Mouse (Mus musculus): ENCODE measurements around the gene Dzip1. TPM values are rescaled to one million over a fixed set of nuclear protein-coding genes. Genes with fewer than 3 reads are reported as not detected.

The Dzip1 gene
- polyA plus RNA-seq, 1 experiment from 2014 or later: 2.8 TPM

DNA sequence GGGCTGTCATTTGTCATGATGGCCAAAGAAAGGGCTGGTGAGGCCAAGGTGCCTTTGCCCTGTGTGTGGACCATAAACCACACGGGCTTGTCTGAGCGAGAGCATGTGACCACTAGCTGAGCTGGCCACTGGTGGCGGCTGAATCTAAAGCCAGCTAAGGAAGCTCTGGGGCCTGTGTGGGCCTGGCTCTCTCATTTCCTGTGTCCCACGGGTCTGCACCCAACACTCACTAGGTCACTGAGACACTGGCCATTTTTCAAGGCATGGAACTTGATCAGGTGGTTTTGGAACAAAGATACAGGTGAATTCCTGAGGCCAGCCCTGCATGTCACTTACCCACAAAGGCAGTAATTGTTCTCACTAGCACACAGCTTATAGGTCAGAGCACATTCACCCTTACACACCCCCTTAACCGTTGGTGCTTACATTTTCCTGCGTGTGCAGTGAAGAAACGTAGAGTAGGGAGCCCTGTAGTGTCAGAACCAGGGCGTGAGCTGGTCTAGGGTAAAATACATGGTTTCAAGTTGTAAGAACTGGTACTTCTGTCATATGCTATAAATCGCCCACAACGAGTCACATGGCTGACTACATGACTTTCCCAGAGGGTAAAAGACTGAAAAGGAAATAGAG lies 50.4 kb downstream of the Dzip1 start:
- Histone ChIP-seq H3K4me3 (ENCODE audit: low read depth, low read length) (no peak overlapping the region), H3K27me3 (ENCODE audit: control insufficient read depth, insufficient read depth, low read length) (no peaks in the 10 kb centered on the region), H3K9ac (ENCODE audit: low read length) (no peak overlapping the region), H3K27ac (replicated peaks) (no peak overlapping the region), H3K9me3 (ENCODE audit: control insufficient read depth, low read length) (no peaks in the 10 kb centered on the region), H3K4me1 (replicated peaks; ENCODE audit: control insufficient read depth, insufficient read depth) (no peaks in the 10 kb centered on the region), H3K36me3 (ENCODE audit: control insufficient read depth, insufficient read depth, low read length) (peaks cover 5% of the 10 kb centered on the region; the same call in 1 of the 2 replicates), H3K4me2 (replicated peaks; ENCODE audit: low read depth) (no peak overlapping the region)
- 62% methylated on average over 10 of the region's 10 CpGs for WGBS
- TF ChIP-seq EP300 (optimal IDR thresholded peaks at IDR 0.05) (no peak), CTCF (IDR thresholded peaks at IDR 0.05; ENCODE audit: low read depth) (no peak)
- no peak for DNase-seq (ENCODE audit: low spot score)
- no peak for ATAC-seq (ENCODE audit: low FRiP score, low TSS enrichment)

DNA sequence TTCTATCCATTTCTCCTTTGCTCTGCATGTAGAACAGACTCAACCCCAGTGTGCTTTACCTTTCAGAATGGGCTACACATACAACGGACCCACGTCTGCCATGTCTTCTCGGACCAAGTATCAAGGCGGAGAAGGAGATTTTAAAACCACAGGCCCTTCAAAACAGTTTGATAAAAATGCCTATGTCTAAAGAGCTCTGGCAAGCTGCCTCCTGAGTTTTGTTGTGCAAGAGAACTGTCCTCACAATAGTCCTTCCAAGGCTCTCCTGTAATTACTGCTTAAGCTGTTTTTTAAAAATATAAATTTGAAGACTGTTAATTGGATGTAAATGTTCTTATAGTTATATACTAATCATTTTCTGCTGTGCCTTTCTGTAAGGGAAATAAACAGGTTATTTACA lies 51.1 kb downstream of the Dzip1 start:
- TF ChIP-seq EP300 (optimal IDR thresholded peaks at IDR 0.05) (no peak), CTCF (IDR thresholded peaks at IDR 0.05; ENCODE audit: low read depth) (no peak)
- WGBS: 96% methylated on average over 4 of the region's 4 CpGs
- H3K9me3 ChIP-seq (ENCODE audit: control insufficient read depth, low read length): no peaks in the 10 kb centered on the region
- no peaks in the 10 kb centered on the region for H3K4me1 ChIP-seq (replicated peaks; ENCODE audit: control insufficient read depth, insufficient read depth)
- no peak for DNase-seq (ENCODE audit: low spot score)
- H3K4me3 ChIP-seq (ENCODE audit: low read depth, low read length): no peak overlapping the region
- no peak overlapping the region for H3K27ac ChIP-seq (replicated peaks)
- peaks cover 3% of the 10 kb centered on the region; the same call in 1 of the 2 replicates for H3K36me3 ChIP-seq (ENCODE audit: control insufficient read depth, insufficient read depth, low read length)
- no peak overlapping the region for H3K4me2 ChIP-seq (replicated peaks; ENCODE audit: low read depth)
- ATAC-seq (ENCODE audit: low FRiP score, low TSS enrichment): no peak
- H3K27me3 ChIP-seq (ENCODE audit: control insufficient read depth, insufficient read depth, low read length): no peaks in the 10 kb centered on the region
- no peak overlapping the region for H3K9ac ChIP-seq (ENCODE audit: low read length)

DNA sequence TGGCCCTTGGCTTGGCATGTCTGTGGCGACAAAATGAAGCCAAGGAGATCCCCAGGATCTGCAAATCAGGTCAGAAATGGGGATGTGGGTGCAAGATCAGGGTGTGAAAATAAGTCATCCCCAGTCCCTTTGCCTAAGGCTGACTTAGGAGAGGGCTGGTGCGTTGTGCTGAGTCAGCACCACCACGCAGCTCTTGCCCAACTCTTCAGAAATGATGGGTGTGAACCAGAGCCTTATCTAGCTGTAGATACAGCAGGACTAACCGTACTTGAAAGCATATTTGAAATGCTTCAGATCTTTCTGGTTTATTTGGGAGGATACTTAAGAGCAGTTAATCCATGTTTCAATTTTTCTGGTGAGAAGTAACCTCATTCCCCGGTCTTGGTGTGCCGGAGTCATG lies 55.5 kb downstream of the Dzip1 start:
- Histone ChIP-seq H3K36me3 (ENCODE audit: control insufficient read depth, insufficient read depth, low read length) (no peaks in the 10 kb centered on the region), H3K4me3 (ENCODE audit: low read depth, low read length) (no peak overlapping the region), H3K27ac (replicated peaks) (no peak overlapping the region), H3K27me3 (ENCODE audit: control insufficient read depth, insufficient read depth, low read length) (no peaks in the 10 kb centered on the region), H3K4me2 (replicated peaks; ENCODE audit: low read depth) (no peak overlapping the region), H3K9ac (ENCODE audit: low read length) (no peak overlapping the region), H3K4me1 (replicated peaks; ENCODE audit: control insufficient read depth, insufficient read depth) (no peaks in the 10 kb centered on the region), H3K9me3 (ENCODE audit: control insufficient read depth, low read length) (no peaks in the 10 kb centered on the region)
- no peak for TF ChIP-seq EP300 (optimal IDR thresholded peaks at IDR 0.05)
- TF ChIP-seq CTCF (IDR thresholded peaks at IDR 0.05; ENCODE audit: low read depth): no peak
- ATAC-seq (ENCODE audit: low FRiP score, low TSS enrichment) (0 out of 2 replicates have a peak, but pooled peaks have one; percentile 67), DNase-seq (ENCODE audit: low spot score) (peak; percentile 29)
- 55% methylated on average over 6 of the region's 6 CpGs for WGBS

DNA sequence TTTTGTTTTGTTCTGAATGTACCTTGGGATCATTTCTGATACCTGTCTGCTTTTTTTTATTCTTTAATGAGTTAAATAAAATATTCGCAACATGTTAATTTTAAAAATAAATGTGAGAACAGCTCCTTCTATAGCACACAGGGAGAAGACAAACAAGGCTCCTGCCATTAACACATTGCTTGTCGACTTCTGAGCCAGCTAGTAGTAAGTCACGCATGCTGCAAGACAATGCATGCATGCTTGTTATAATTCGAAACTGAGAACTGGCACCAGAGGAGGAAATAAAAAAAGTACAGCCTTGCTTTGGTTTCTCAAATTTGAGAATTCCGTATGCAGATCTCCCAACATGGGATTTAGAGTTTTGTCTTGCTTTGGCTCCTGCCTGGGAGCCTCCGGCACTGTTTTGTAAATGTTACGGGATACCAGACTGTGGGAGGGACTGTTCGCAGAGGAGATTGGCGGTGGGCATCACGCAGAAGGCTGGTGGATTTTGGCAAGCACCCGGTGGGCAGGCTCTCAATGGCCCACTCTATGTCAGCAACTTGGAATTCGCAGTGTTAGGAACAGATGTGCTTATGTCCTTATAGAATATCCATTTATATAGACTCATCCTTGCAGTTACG lies 57.0 kb downstream of the Dzip1 start:
- Histone ChIP-seq H3K9me3 (ENCODE audit: control insufficient read depth, low read length) (no peaks in the 10 kb centered on the region), H3K27ac (replicated peaks) (no peak overlapping the region), H3K4me1 (replicated peaks; ENCODE audit: control insufficient read depth, insufficient read depth) (no peaks in the 10 kb centered on the region), H3K4me2 (replicated peaks; ENCODE audit: low read depth) (no peak overlapping the region), H3K4me3 (ENCODE audit: low read depth, low read length) (no peak overlapping the region), H3K27me3 (ENCODE audit: control insufficient read depth, insufficient read depth, low read length) (no peaks in the 10 kb centered on the region), H3K9ac (ENCODE audit: low read length) (no peak overlapping the region), H3K36me3 (ENCODE audit: control insufficient read depth, insufficient read depth, low read length) (no peaks in the 10 kb centered on the region)
- DNase-seq (ENCODE audit: low spot score) (no peak), ATAC-seq (ENCODE audit: low FRiP score, low TSS enrichment) (no peak)
- TF ChIP-seq CTCF (IDR thresholded peaks at IDR 0.05; ENCODE audit: low read depth) (no peak), EP300 (optimal IDR thresholded peaks at IDR 0.05) (no peak)
- 83% methylated on average over 13 of the region's 13 CpGs for WGBS

DNA sequence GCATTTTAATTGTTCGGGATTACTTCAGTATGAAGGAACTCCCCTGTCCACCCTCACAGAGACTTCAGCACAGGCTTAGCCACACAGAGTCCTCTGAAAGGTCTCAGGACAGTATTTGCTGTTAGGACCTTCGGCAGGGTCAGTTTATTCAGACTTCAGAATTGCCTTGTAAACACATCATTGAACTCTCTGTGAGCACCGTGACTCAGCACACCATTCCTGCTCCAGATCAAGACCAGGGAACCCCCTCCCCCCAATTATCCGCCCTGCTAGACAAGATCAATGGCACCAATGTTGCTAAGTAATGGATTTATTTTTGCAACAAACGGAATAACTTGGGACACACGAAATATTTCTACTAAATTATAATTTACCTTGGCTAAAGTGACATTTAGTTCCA lies 57.9 kb downstream of the Dzip1 start:
- Histone ChIP-seq H3K9me3 (ENCODE audit: control insufficient read depth, low read length) (no peaks in the 10 kb centered on the region), H3K4me1 (replicated peaks; ENCODE audit: control insufficient read depth, insufficient read depth) (no peaks in the 10 kb centered on the region), H3K4me3 (ENCODE audit: low read depth, low read length) (no peak overlapping the region), H3K27me3 (ENCODE audit: control insufficient read depth, insufficient read depth, low read length) (no peaks in the 10 kb centered on the region), H3K9ac (ENCODE audit: low read length) (no peak overlapping the region), H3K36me3 (ENCODE audit: control insufficient read depth, insufficient read depth, low read length) (no peaks in the 10 kb centered on the region), H3K4me2 (replicated peaks; ENCODE audit: low read depth) (no peak overlapping the region), H3K27ac (replicated peaks) (no peak overlapping the region)
- TF ChIP-seq CTCF (IDR thresholded peaks at IDR 0.05; ENCODE audit: low read depth) (no peak), EP300 (optimal IDR thresholded peaks at IDR 0.05) (no peak)
- 58% methylated on average over 6 of the region's 6 CpGs for WGBS
- ATAC-seq (ENCODE audit: low FRiP score, low TSS enrichment) (no peak), DNase-seq (ENCODE audit: low spot score) (no peak)

Data from stomach, postnatal 0 days (tissue).